9 mouse cellular contexts compared by ENCODE assay signal in genomic region chr19:46479306-46480075, GRCm38 (mm10). TPM values are rescaled to one million over a fixed set of nuclear protein-coding genes. Genes with fewer than 3 reads are reported as not detected.
DNase-seq lines count a peak whose midpoint lies in the region; ATAC-seq and TF ChIP-seq lines count a peak whose summit lies in the region.
"Had no signal": no experiment of that assay in that cellular context is flagged by ENCODE, and none has a peak within 500 bp of the region (broad histone marks: within the 10 kb centered on the region; RNA-seq: fewer than 3 reads in every experiment).

No protein-coding gene starts in this region.

- no peak for DNase-seq in layer of hippocampus, adult 2 months (ENCODE audit: low spot score in 2 of 2)
- DNase-seq in layer of hippocampus, postnatal 36 days, result no peak
- no peak for DNase-seq in limb, embryonic 10.5 days (ENCODE audit: low spot score)
- peak; percentile 41 for DNase-seq in thymus, adult 2 months
- no peak for DNase-seq in adrenal gland, postnatal 25 days
- DNase-seq in right cerebral cortex, adult 18-20 months, result no peak
- no peak for DNase-seq in embryo, embryonic 10.5 days (ENCODE audit: low spot score)

- peak overlapping the region; percentile 67 for H3K27ac ChIP-seq in layer of hippocampus, adult 2 months
- peak overlapping the region; percentile 87 for H3K27ac ChIP-seq in embryonic facial prominence, embryonic 15.5 days (replicated peaks)
- H3K27ac ChIP-seq in limb, embryonic 10.5 days, result peak overlapping the region; percentile 58
- H3K27ac ChIP-seq in thymus, adult 2 months (ENCODE audit: control insufficient read depth, insufficient read depth, low read length), result no peak overlapping the region
- H3K27ac ChIP-seq: liver, embryonic 14.5 days had no signal

- H3K4me1 ChIP-seq in embryonic facial prominence, embryonic 15.5 days, result peaks cover 80% of the 10 kb centered on the region
- H3K4me1 ChIP-seq in limb, embryonic 10.5 days, result peaks cover 70% of the 10 kb centered on the region
- peaks cover 29% of the 10 kb centered on the region for H3K4me1 ChIP-seq in thymus, adult 2 months (replicated peaks; ENCODE audit: control insufficient read depth, insufficient read depth, low read length)

- no peak overlapping the region for H3K4me3 ChIP-seq in layer of hippocampus, adult 2 months
- no peak overlapping the region for H3K4me3 ChIP-seq in embryonic facial prominence, embryonic 15.5 days (replicated peaks)
- no peak overlapping the region for H3K4me3 ChIP-seq in limb, embryonic 10.5 days
- no peak overlapping the region for H3K4me3 ChIP-seq in thymus, adult 2 months (ENCODE audit: control insufficient read depth, insufficient read depth, low read length)

- TF ChIP-seq POLR2A in thymus, adult 2 months (IDR thresholded peaks at IDR 0.05; ENCODE audit: control insufficient read depth, extremely low read depth, insufficient read depth, low read length, poor library complexity), result no peak

- peak; percentile 41 for ATAC-seq in embryonic facial prominence, embryonic 15.5 days (ENCODE audit: insufficient number of reproducible peaks, low FRiP score, low TSS enrichment, low read depth)

- no peak for TF ChIP-seq CTCF in layer of hippocampus, adult 2 months (conservative IDR thresholded peaks at IDR 0.05)
- TF ChIP-seq CTCF in thymus, adult 2 months (IDR thresholded peaks at IDR 0.05; ENCODE audit: borderline replicate concordance, control insufficient read depth, extremely low read depth, insufficient read depth, low read length, poor library complexity), result no peak

- H3K36me3 ChIP-seq in embryonic facial prominence, embryonic 15.5 days, result peaks cover 30% of the 10 kb centered on the region
- H3K36me3 ChIP-seq in limb, embryonic 10.5 days, result peaks cover 70% of the 10 kb centered on the region
- H3K36me3 ChIP-seq in thymus, adult 2 months (ENCODE audit: control insufficient read depth, insufficient read depth, low read length), result peaks cover 5% of the 10 kb centered on the region; the same call in 1 of the 2 replicates

- WGBS in embryonic facial prominence, embryonic 15.5 days, result 42% methylated on average over 21 of the region's 21 CpGs
- 71% methylated on average over 21 of the region's 21 CpGs for WGBS in limb, embryonic 10.5 days
- 55% methylated on average over 21 of the region's 21 CpGs for WGBS in thymus, adult 2 months

- H3K27me3 ChIP-seq in embryonic facial prominence, embryonic 15.5 days, result no peaks in the 10 kb centered on the region
- no peaks in the 10 kb centered on the region for H3K27me3 ChIP-seq in limb, embryonic 10.5 days (ENCODE audit: low read depth, poor library complexity, severe bottlenecking)
- H3K27me3 ChIP-seq in thymus, adult 2 months (ENCODE audit: control insufficient read depth, insufficient read depth, low read length), result no peaks in the 10 kb centered on the region

- no peaks in the 10 kb centered on the region for H3K9me3 ChIP-seq in embryonic facial prominence, embryonic 15.5 days (replicated peaks)
- H3K9me3 ChIP-seq in limb, embryonic 10.5 days (replicated peaks), result no peaks in the 10 kb centered on the region

- no peak overlapping the region for H3K4me2 ChIP-seq in embryonic facial prominence, embryonic 15.5 days (replicated peaks)

- no peak overlapping the region for H3K9ac ChIP-seq in embryonic facial prominence, embryonic 15.5 days
- H3K9ac ChIP-seq: liver, embryonic 14.5 days had no signal

RNA-seq across cellular contexts. Expression of gene Trim8, which starts 22.0 kb away (rescaled TPM):
- 100 to 1,000 TPM in 1 of 2 experiments, 10 to 100 TPM in 1; 99.9 to 108 TPM for total RNA-seq in layer of hippocampus, adult 2 months (2021)
- 100 to 1,000 TPM; 105 TPM for total RNA-seq in layer of hippocampus, postnatal 36 days (2021)
- polyA plus RNA-seq in embryonic facial prominence, embryonic 15.5 days (2015; fragmentation: Nextera tagmentation; extraction: Ambion mirVana), result 20.7 and 21.7 TPM in 2 replicates
- polyA plus RNA-seq in limb, embryonic 10.5 days (2016; fragmentation: Nextera tagmentation; extraction: Ambion mirVana), result 13.0 and 15.2 TPM in 2 replicates
- polyA plus RNA-seq in thymus, adult 2 months (2012; rRNA removed), result 57.9 and 78.2 TPM in 2 replicates
- total RNA-seq in adrenal gland, postnatal 25 days (2021), result 50.9 and 52.6 TPM in 2 replicates
